18 mouse cellular contexts compared by ENCODE assay signal in genomic region chr16:20052655-20053054, GRCm38 (mm10). TPM values are rescaled to one million over a fixed set of nuclear protein-coding genes. Genes with fewer than 3 reads are reported as not detected.
DNase-seq lines count a peak whose midpoint lies in the region; ATAC-seq and TF ChIP-seq lines count a peak whose summit lies in the region.
"Had no signal": no experiment of that assay in that cellular context is flagged by ENCODE, and none has a peak within 500 bp of the region (broad histone marks: within the 10 kb centered on the region; RNA-seq: fewer than 3 reads in every experiment).

No protein-coding gene starts in this region.

- H3K79me2 ChIP-seq in heart, adult 2 months (replicated peaks; ENCODE audit: control insufficient read depth, insufficient read depth, low read length) = no peaks in the 10 kb centered on the region

- ATAC-seq in heart, embryonic 13.5 days (ENCODE audit: extremely low read depth, insufficient number of reproducible peaks, low FRiP score, low TSS enrichment) = no peak
- ATAC-seq: forebrain, embryonic 13.5 days; forebrain, embryonic 15.5 days; forebrain, postnatal 0 days had no signal

- no peak for TF ChIP-seq CTCF in heart, adult 2 months (IDR thresholded peaks at IDR 0.05)

- no peaks in the 10 kb centered on the region for H3K9me3 ChIP-seq in heart, embryonic 13.5 days
- H3K9me3 ChIP-seq: embryonic facial prominence, embryonic 10.5 days; embryonic facial prominence, embryonic 12.5 days; forebrain, embryonic 13.5 days; forebrain, embryonic 15.5 days had no signal

- no peak for DNase-seq in heart, adult 2 months
- no peak for DNase-seq in heart, postnatal 36 days
- DNase-seq in heart, adult 9 months (ENCODE audit: low spot score in 2 of 2) = no peak
- DNase-seq in 416B (ENCODE audit: low read depth) = peak; percentile 59
- DNase-seq: adrenal gland, adult 2 months; adrenal gland, postnatal 10 days; adrenal gland, postnatal 25 days; cerebellum, adult 11 months; cerebellum, adult 18-20 months; cerebellum, adult 8-10 months; cerebellum, postnatal 10 days; cerebellum, postnatal 25 days; forebrain, postnatal 0 days had no signal

- intact Hi-C loops in heart, adult 2 months (cut with DNase I) = no loop called here
- intact Hi-C loops in heart, postnatal 36 days (cut with DNase I) = loop anchor here (5.0 kb wide), 1 partner anchor 40 kb away; no protein-coding TSS in a partner anchor

- no peak for TF ChIP-seq POLR2A in heart, adult 2 months (IDR thresholded peaks at IDR 0.05; ENCODE audit: insufficient read depth, low read depth, low read length)

- peaks cover 10% of the 10 kb centered on the region for H3K36me3 ChIP-seq in heart, adult 2 months (ENCODE audit: control insufficient read depth, insufficient read depth, low read length)
- no peaks in the 10 kb centered on the region for H3K36me3 ChIP-seq in heart, embryonic 13.5 days
- H3K36me3 ChIP-seq: embryonic facial prominence, embryonic 10.5 days; embryonic facial prominence, embryonic 12.5 days; forebrain, embryonic 15.5 days had no signal

- H3K27me3 ChIP-seq in heart, adult 2 months (ENCODE audit: control insufficient read depth, insufficient read depth, low read length) = no peaks in the 10 kb centered on the region
- H3K27me3 ChIP-seq in heart, embryonic 13.5 days (replicated peaks) = no peaks in the 10 kb centered on the region
- H3K27me3 ChIP-seq: embryonic facial prominence, embryonic 12.5 days; forebrain, embryonic 13.5 days; forebrain, embryonic 15.5 days had no signal

- peaks cover 3% of the 10 kb centered on the region for H3K4me1 ChIP-seq in heart, adult 2 months (ENCODE audit: control insufficient read depth, insufficient read depth, low read length)
- peaks cover 16% of the 10 kb centered on the region for H3K4me1 ChIP-seq in heart, embryonic 13.5 days
- H3K4me1 ChIP-seq: embryonic facial prominence, embryonic 10.5 days; embryonic facial prominence, embryonic 12.5 days; forebrain, embryonic 13.5 days; forebrain, embryonic 15.5 days had no signal

- no peak overlapping the region for H3K9ac ChIP-seq in heart, adult 2 months (ENCODE audit: low read depth, low read length)
- no peak overlapping the region for H3K9ac ChIP-seq in heart, embryonic 13.5 days
- H3K9ac ChIP-seq: embryonic facial prominence, embryonic 12.5 days; forebrain, embryonic 13.5 days; forebrain, embryonic 15.5 days; forebrain, postnatal 0 days had no signal

- no peak overlapping the region for H3K4me2 ChIP-seq in heart, embryonic 13.5 days
- H3K4me2 ChIP-seq: embryonic facial prominence, embryonic 12.5 days; forebrain, embryonic 13.5 days; forebrain, embryonic 15.5 days had no signal

- peak overlapping the region; percentile 52 for H3K27ac ChIP-seq in heart, adult 2 months
- peak overlapping the region; percentile 12 for H3K27ac ChIP-seq in heart, embryonic 13.5 days (replicated peaks)
- H3K27ac ChIP-seq: embryonic facial prominence, embryonic 10.5 days; embryonic facial prominence, embryonic 12.5 days; forebrain, embryonic 13.5 days; forebrain, embryonic 15.5 days had no signal

- WGBS in heart, adult 2 months = 37% methylated on average over 3 of the region's 3 CpGs
- 35% methylated on average over 3 of the region's 3 CpGs for WGBS in heart, embryonic 13.5 days

- no peak for TF ChIP-seq EP300 in heart, adult 2 months (IDR thresholded peaks at IDR 0.05; ENCODE audit: insufficient read depth, low read depth, low read length)

- no peak overlapping the region for H3K4me3 ChIP-seq in heart, adult 2 months
- H3K4me3 ChIP-seq in heart, embryonic 13.5 days = no peak overlapping the region
- H3K4me3 ChIP-seq: embryonic facial prominence, embryonic 10.5 days; embryonic facial prominence, embryonic 12.5 days; forebrain, embryonic 13.5 days; forebrain, embryonic 15.5 days had no signal

RNA-seq across cellular contexts. Expression of gene Klhl24, which starts 44.7 kb away (rescaled TPM):
- 100 to 1,000 TPM; 256 to 323 TPM for total RNA-seq in heart, adult 2 months (2021)
- 43.7 and 107 TPM in 2 replicates for polyA plus RNA-seq in heart, adult 2 months (2012; rRNA removed)
- total RNA-seq in heart, postnatal 36 days (2021) = 100 to 1,000 TPM; 344 to 350 TPM
- polyA plus RNA-seq in heart, embryonic 13.5 days (2015; fragmentation: Nextera tagmentation; extraction: Ambion mirVana) = 31.7 and 36.7 TPM in 2 replicates
